Mouse (Mus musculus) left cerebral cortex, postnatal 10 days (tissue): ENCODE results near the gene Rnf227. TPM values are rescaled to one million over a fixed set of nuclear protein-coding genes. Genes with fewer than 3 reads are reported as not detected.
A peak's percentile ranks its signal among the peaks of the same experiment; 100 is the strongest.

Experiments
- DNase-seq, 2 experiments: peaks; one replicate each; pipeline ENCODE4 v3.0.0; 2021 to 2022; ENCODE audit warnings: low spot score in 2 of 2, mixed read lengths in 1 of 2; ENCODE audit errors: extremely low spot score in 1 of 2
- intact Hi-C: fragments of 180-260 bp; cut with DNase I; formaldehyde crosslinking; loops from one replicate; pipeline ENCODE4 v1.15.1; 2025
- total RNA-seq, 2 experiments: library from RNA; stranded (reverse); gene quantifications; 2 replicates each; pipeline ENCODE4 v1.2.3; 2021

The Rnf227 gene
- total RNA-seq, 2 experiments from 2014 or later, result 74.8 to 82.8 TPM

GRCm38 (mm10) chr11:69388680-69389079 is 48.4 kb downstream of the Rnf227 start:
- intact Hi-C loops, result loop anchor here (5.0 to 10.0 kb wide), 2 partner anchors 131 to 194 kb away; partner anchors contain the start of gene Alox8
- no peak for DNase-seq

GRCm38 (mm10) chr11:69389531-69390399 is 49.5 kb downstream of the Rnf227 start:
- peak; percentile 58 to 75 for DNase-seq
- intact Hi-C loops, result loop anchor here (5.0 to 10.0 kb wide), 2 partner anchors 132 to 195 kb away; partner anchors contain the start of gene Alox8

GRCm38 (mm10) chr11:69390400-69391034 is 50.3 kb downstream of the Rnf227 start:
- DNase-seq, result peak; percentile 71 to 79
- intact Hi-C loops, result no loop called here

Other genes with a start within 250 kb of the Rnf227 start
- gene Per1, start 245.2 kb upstream of the Rnf227 start, total RNA-seq, result 10 to 100 TPM; 71.2 to 83.9 TPM
- gene Hes7, start 220.1 kb upstream of the Rnf227 start, total RNA-seq, result under 1 TPM; 0.57 to 0.73 TPM
- under 1 TPM; 0.51 to 0.64 TPM for gene 9130213A22Rik, start 217.9 kb upstream of the Rnf227 start, total RNA-seq
- gene Aloxe3, start 214.6 kb upstream of the Rnf227 start, total RNA-seq, result 1 to 10 TPM; 8.6 to 10.0 TPM
- under 1 TPM; 0.45 to 0.69 TPM for gene Alox12b, start 183.5 kb upstream of the Rnf227 start, total RNA-seq
- 1 to 10 TPM; 3.5 to 3.6 TPM for gene Alox8, start 142.6 kb upstream of the Rnf227 start, total RNA-seq
- gene Gucy2e, start 103.4 kb upstream of the Rnf227 start, total RNA-seq, result under 1 TPM; 0.49 to 0.71 TPM
- gene Cntrob, start 16.7 kb upstream of the Rnf227 start, total RNA-seq, result 10 to 100 TPM; 13.2 to 15.0 TPM
- gene Trappc1, start 16.5 kb upstream of the Rnf227 start, total RNA-seq, result 10 to 100 TPM; 68.9 to 69.5 TPM
- 10 to 100 TPM; 12.3 to 17.9 TPM for gene Kcnab3, start 14.2 kb upstream of the Rnf227 start, total RNA-seq
- gene Chd3, start 28.9 kb downstream of the Rnf227 start, total RNA-seq, result 100 to 1,000 TPM; 525 to 527 TPM
- 10 to 100 TPM; 84.2 to 85.7 TPM for gene Naa38, start 55.0 kb downstream of the Rnf227 start, total RNA-seq
- 10 to 100 TPM; 37.9 to 39.8 TPM for gene Cyb5d1, start 55.2 kb downstream of the Rnf227 start, total RNA-seq
- gene Tmem88, start 57.8 kb downstream of the Rnf227 start, total RNA-seq, result 1 to 10 TPM; 2.8 to 3.0 TPM
- gene Kdm6b, start 73.2 kb downstream of the Rnf227 start, total RNA-seq, result 10 to 100 TPM; 42.7 to 43.9 TPM
- 1 to 10 TPM; 4.2 to 5.7 TPM for gene Dnah2, start 208.6 kb downstream of the Rnf227 start, total RNA-seq
- 100 to 1,000 TPM; 147 to 154 TPM for gene Efnb3, start 219.7 kb downstream of the Rnf227 start, total RNA-seq
- gene Wrap53, start 239.8 kb downstream of the Rnf227 start, total RNA-seq, result 1 to 10 TPM; 6.3 to 7.6 TPM
- 10 to 100 TPM; 20.5 to 26.1 TPM for gene Trp53, start 239.9 kb downstream of the Rnf227 start, total RNA-seq